Mouse (Mus musculus) thymus, adult 2 months (tissue): ENCODE results near the gene Ahnak. TPM values are rescaled to one million over a fixed set of nuclear protein-coding genes. Genes with fewer than 3 reads are reported as not detected.

Experiments used
- DNase-seq: peaks from one replicate; pipeline ENCODE4 v3.0.0; 2021
- H3K27ac ChIP-seq: fragments of 200-500 bp; 2 replicates; pipeline ENCODE4 v1.5.1; 2012; ENCODE audit warnings: low read length, control low read depth; ENCODE audit not compliant: control insufficient read depth, insufficient read depth
- H3K27me3 ChIP-seq: fragments of 200-500 bp; 2 replicates; pipeline ENCODE4 v1.6.1; 2012; ENCODE audit warnings: mild to moderate bottlenecking, low read length, moderate library complexity, mixed read lengths; ENCODE audit not compliant: control insufficient read depth, insufficient read depth
- H3K36me3 ChIP-seq: fragments of 200-500 bp; 2 replicates; pipeline ENCODE4 v1.6.1; 2012; ENCODE audit warnings: mild to moderate bottlenecking, low read length, moderate library complexity; ENCODE audit not compliant: control insufficient read depth, insufficient read depth
- H3K4me1 ChIP-seq: fragments of 200-500 bp; replicated peaks from 2 replicates; pipeline ENCODE4 v1.6.1; 2012; ENCODE audit warnings: low read length; ENCODE audit not compliant: control insufficient read depth, insufficient read depth
- H3K4me3 ChIP-seq: fragments of 200-500 bp; 2 replicates; pipeline ENCODE4 v1.5.1; 2012; ENCODE audit warnings: mild to moderate bottlenecking, low read length, control low read depth, moderate library complexity; ENCODE audit not compliant: control insufficient read depth, insufficient read depth
- CTCF ChIP-seq: fragments of 200-500 bp; IDR thresholded peaks from 2 replicates; pipeline ENCODE4 v1.5.1; 2012; ENCODE audit warnings: mild to moderate bottlenecking, control low read depth, low read length, moderate library complexity, borderline replicate concordance; ENCODE audit not compliant: control insufficient read depth, poor library complexity, insufficient read depth; ENCODE audit errors: extremely low read depth
- POLR2A ChIP-seq: fragments of 200-500 bp; IDR thresholded peaks from 2 replicates; pipeline ENCODE4 v1.6.1; 2012; ENCODE audit warnings: mild to moderate bottlenecking, low read length, control low read depth, moderate library complexity; ENCODE audit not compliant: control insufficient read depth, poor library complexity, insufficient read depth; ENCODE audit errors: extremely low read depth
- WGBS: fragments of 180-500 bp; shearing (Covaris S2); methylation state at CpG from one replicate; pipeline ENCODE4 v1.1.7; 2018; 5-methylcytosine and 5-hydroxymethylcytosine counted together
- polyA plus RNA-seq: library from polyadenylated mRNA; depleted of rRNA; stranded (reverse); fragments of >200 nt; gene quantifications from 2 replicates; pipeline ENCODE4 v1.2.3, GENCODE M21; 2012; rRNA removed

Gene Ahnak
- polyA plus RNA-seq: 6.0 and 7.9 TPM in 2 replicates

GRCm38 (mm10) chr19:8989066-8989566, at the start of gene Ahnak:
Ahnak (plus strand) TSS chr19:8989284.
- TF ChIP-seq POLR2A (no peak), CTCF (no peak)
- DNase-seq: peak; percentile 11
- Histone ChIP-seq H3K27me3 (peaks cover 7% of the 10 kb centered on the region; the same call in 1 of the 2 replicates), H3K36me3 (no peaks in the 10 kb centered on the region), H3K4me3 (peak within 1 kb of the TSS; percentile 53), H3K4me1 (peaks cover 18% of the 10 kb centered on the region), H3K27ac (no peak within 1 kb of the TSS)
- WGBS: 4% methylated on average over 42 of the region's 42 CpGs

GRCm38 (mm10) chr19:8940526-8941133, 48.5 kb upstream of the Ahnak start:
- Histone ChIP-seq H3K4me3 (no peak overlapping the region), H3K4me1 (peaks cover 21% of the 10 kb centered on the region), H3K36me3 (peaks cover 16% of the 10 kb centered on the region), H3K27me3 (no peaks in the 10 kb centered on the region), H3K27ac (no peak overlapping the region)
- WGBS: 90% methylated on average over 15 of the region's 15 CpGs
- TF ChIP-seq CTCF (no peak), POLR2A (no peak)
- DNase-seq: no peak

GRCm38 (mm10) chr19:8941136-8941514, 48.0 kb upstream of the Ahnak start:
- Histone ChIP-seq H3K4me3 (peak overlapping the region; percentile 35), H3K27me3 (no peaks in the 10 kb centered on the region), H3K4me1 (peaks cover 21% of the 10 kb centered on the region), H3K27ac (peak overlapping the region; percentile 64), H3K36me3 (peaks cover 21% of the 10 kb centered on the region)
- DNase-seq: no peak
- 70% methylated on average over 10 of the region's 10 CpGs for WGBS
- TF ChIP-seq CTCF: no peak
- no peak for TF ChIP-seq POLR2A

- 0 out of 2 replicates have a peak, but pooled peaks have one; percentile 35 for TF ChIP-seq CTCF
- peak; percentile 79; the same call in 1 of the 2 replicates for TF ChIP-seq POLR2A
- H3K4me1 ChIP-seq: peaks cover 21% of the 10 kb centered on the region
- H3K27me3 ChIP-seq: no peaks in the 10 kb centered on the region
- DNase-seq: peak; percentile 98
- H3K36me3 ChIP-seq: peaks cover 21% of the 10 kb centered on the region
- WGBS: under 1% methylated on average over 64 of the region's 64 CpGs
- peak within 1 kb of the TSS; percentile 84 for H3K27ac ChIP-seq
- H3K4me3 ChIP-seq: peak within 1 kb of the TSS; percentile 72
Measured at GRCm38 (mm10) chr19:8941515-8942217, 47.4 kb upstream of the Ahnak start, which contains the start of gene Mta2. Mta2 (plus strand) TSS chr19:8941875.

GRCm38 (mm10) chr19:8942276-8942964, 46.7 kb upstream of the Ahnak start:
- DNase-seq: no peak
- Histone ChIP-seq H3K27me3 (no peaks in the 10 kb centered on the region), H3K4me1 (peaks cover 21% of the 10 kb centered on the region), H3K27ac (peak overlapping the region; percentile 84), H3K36me3 (peaks cover 28% of the 10 kb centered on the region), H3K4me3 (peak overlapping the region; percentile 72)
- under 1% methylated on average over 46 of the region's 46 CpGs for WGBS
- no peak for TF ChIP-seq POLR2A
- TF ChIP-seq CTCF: no peak

- 37% methylated on average over 2 of the region's 2 CpGs for WGBS
- peak overlapping the region; percentile 72 for H3K4me3 ChIP-seq
- peaks cover 21% of the 10 kb centered on the region for H3K4me1 ChIP-seq
Measured at GRCm38 (mm10) chr19:8943047-8943446, 46.0 kb upstream of the Ahnak start.

More at GRCm38 (mm10) chr19:8943047-8943446, 46.0 kb upstream of the Ahnak start:
- TF ChIP-seq POLR2A: no peak
- no peak for TF ChIP-seq CTCF
- DNase-seq: no peak
- H3K27ac ChIP-seq: peak overlapping the region; percentile 84
- peaks cover 34% of the 10 kb centered on the region for H3K36me3 ChIP-seq
- no peaks in the 10 kb centered on the region for H3K27me3 ChIP-seq
